Mouse (Mus musculus) kidney, postnatal 0 days (tissue): ENCODE data around the gene Olfr1402. TPM values are rescaled to one million over a fixed set of nuclear protein-coding genes. Genes with fewer than 3 reads are reported as not detected.

Source experiments
- ATAC-seq: fragments of 200-750 bp; cut with Nextera tagmentation; replicated peaks from 2 replicates; pipeline ENCODE4 v1.8.0; 2017; ENCODE audit warnings: low read depth, moderate number of reproducible peaks, moderate TSS enrichment, moderate library complexity; ENCODE audit not compliant: low FRiP score
- DNase-seq: peaks from one replicate; pipeline ENCODE4 v3.0.0-alpha.2; 2016; ENCODE audit warnings: low spot score
- H3K27ac ChIP-seq: fragments of 300-500 bp; sonication (generic); 2 replicates; pipeline ENCODE4 v1.5.1; 2014; ENCODE audit warnings: mild to moderate bottlenecking
- H3K27me3 ChIP-seq: fragments of 300-500 bp; sonication (generic); 2 replicates; pipeline ENCODE4 v1.6.1; 2014; ENCODE audit warnings: low read length, mixed read lengths; ENCODE audit not compliant: insufficient read depth
- H3K36me3 ChIP-seq: fragments of 300-500 bp; sonication (generic); 2 replicates; pipeline ENCODE4 v1.6.1; 2014; ENCODE audit warnings: low read length, mixed read lengths; ENCODE audit not compliant: insufficient read depth
- H3K4me1 ChIP-seq: fragments of 300-500 bp; sonication (generic); replicated peaks from 2 replicates; pipeline ENCODE4 v1.6.1; 2014; ENCODE audit warnings: antibody characterized with exemption, low read length, mixed read lengths; ENCODE audit not compliant: insufficient read depth
- H3K4me2 ChIP-seq: fragments of 300-500 bp; sonication (generic); 2 replicates; pipeline ENCODE4 v1.6.1; 2014; ENCODE audit warnings: mild to moderate bottlenecking, low read length, moderate library complexity, mixed read lengths
- H3K4me3 ChIP-seq: fragments of 300-500 bp; sonication (generic); replicated peaks from 2 replicates; pipeline ENCODE4 v1.5.1; 2014; ENCODE audit warnings: low read depth, low read length
- H3K9ac ChIP-seq: fragments of 300-500 bp; sonication (generic); 2 replicates; pipeline ENCODE4 v1.6.1; 2014; ENCODE audit warnings: low read depth, low read length
- H3K9me3 ChIP-seq: fragments of 300-500 bp; sonication (generic); replicated peaks from 2 replicates; pipeline ENCODE4 v1.6.1; 2016; ENCODE audit warnings: low read length, inconsistent platforms, mixed read lengths
- CTCF ChIP-seq: IDR thresholded peaks from 2 replicates; pipeline ENCODE4 v1.5.1; 2016; ENCODE audit warnings: antibody characterized with exemption, low read depth, mild to moderate bottlenecking, moderate library complexity
- WGBS: fragments of 180-500 bp; shearing (Covaris S2); extraction: QIAGEN DNeasy Blood & Tissue Kit; methylation state at CpG from one replicate; pipeline ENCODE4 v1.1.7; 2014; 5-methylcytosine and 5-hydroxymethylcytosine counted together
- polyA plus RNA-seq: library from polyadenylated mRNA; unstranded; fragments of >200 nt; fragmentation: Nextera tagmentation; extraction: Ambion mirVana; gene quantifications from 2 replicates; pipeline ENCODE4 v1.2.1, GENCODE M21; 2015

Gene Olfr1402
- polyA plus RNA-seq, result 0.04 TPM in 1 of 2 replicates, not detected in the other

GRCm38 (mm10) chr3:97421920-97422319 is at the start of gene Olfr1402:
Olfr1402 (minus strand) TSS chr3:97422020.
- 60% methylated on average over 1 of the region's 1 CpGs for WGBS
- no peaks in the 10 kb centered on the region for H3K36me3 ChIP-seq
- no peak for TF ChIP-seq CTCF
- ATAC-seq (no peak), DNase-seq (no peak)
- H3K27ac ChIP-seq, result no peak within 1 kb of the TSS
- H3K9me3 ChIP-seq, result no peaks in the 10 kb centered on the region
- H3K9ac ChIP-seq, result no peak within 1 kb of the TSS
- H3K27me3 ChIP-seq, result no peaks in the 10 kb centered on the region
- H3K4me2 ChIP-seq, result no peak within 1 kb of the TSS
- H3K4me3 ChIP-seq, result no peak within 1 kb of the TSS
- no peaks in the 10 kb centered on the region for H3K4me1 ChIP-seq

- Histone ChIP-seq H3K27me3 (no peaks in the 10 kb centered on the region), H3K4me1 (no peaks in the 10 kb centered on the region), H3K9me3 (no peaks in the 10 kb centered on the region), H3K4me3 (no peak overlapping the region), H3K27ac (no peak overlapping the region), H3K36me3 (no peaks in the 10 kb centered on the region), H3K9ac (no peak overlapping the region), H3K4me2 (no peak overlapping the region)
- TF ChIP-seq CTCF, result no peak
- DNase-seq (no peak), ATAC-seq (no peak)
- WGBS, result 86% methylated on average over 4 of the region's 4 CpGs
These were observed 33.5 kb upstream of the Olfr1402 start for GRCm38 (mm10) chr3:97455286-97455685.

GRCm38 (mm10) chr3:97438619-97439018 is 16.8 kb upstream of the Olfr1402 start:
- DNase-seq (no peak), ATAC-seq (no peak)
- Histone ChIP-seq H3K9ac (no peak overlapping the region), H3K4me3 (no peak overlapping the region), H3K27me3 (no peaks in the 10 kb centered on the region), H3K27ac (no peak overlapping the region), H3K9me3 (no peaks in the 10 kb centered on the region), H3K4me2 (no peak overlapping the region), H3K36me3 (no peaks in the 10 kb centered on the region), H3K4me1 (no peaks in the 10 kb centered on the region)
- TF ChIP-seq CTCF, result no peak
- WGBS, result 98% methylated on average over 2 of the region's 2 CpGs

GRCm38 (mm10) chr3:97394289-97394688 is 27.5 kb downstream of the Olfr1402 start:
- DNase-seq, result peak; percentile 57
- peak; percentile 78 for TF ChIP-seq CTCF
- Histone ChIP-seq H3K27ac (no peak overlapping the region), H3K9ac (no peak overlapping the region), H3K4me2 (no peak overlapping the region), H3K36me3 (no peaks in the 10 kb centered on the region), H3K9me3 (no peaks in the 10 kb centered on the region), H3K4me1 (no peaks in the 10 kb centered on the region), H3K4me3 (no peak overlapping the region), H3K27me3 (no peaks in the 10 kb centered on the region)
- no peak for ATAC-seq
- 25% methylated on average over 1 of the region's 1 CpGs for WGBS

GRCm38 (mm10) chr3:97393079-97393478 is 28.7 kb downstream of the Olfr1402 start:
- Histone ChIP-seq H3K27ac (no peak overlapping the region), H3K4me1 (no peaks in the 10 kb centered on the region), H3K4me2 (no peak overlapping the region), H3K9me3 (no peaks in the 10 kb centered on the region), H3K27me3 (no peaks in the 10 kb centered on the region), H3K9ac (no peak overlapping the region), H3K4me3 (no peak overlapping the region), H3K36me3 (no peaks in the 10 kb centered on the region)
- ATAC-seq (no peak), DNase-seq (peak; percentile 34)
- 75% methylated on average over 5 of the region's 5 CpGs for WGBS
- peak; percentile 66 for TF ChIP-seq CTCF

GRCm38 (mm10) chr3:97370382-97370781 is 51.4 kb downstream of the Olfr1402 start:
- DNase-seq (no peak), ATAC-seq (no peak)
- no peak overlapping the region for H3K27ac ChIP-seq
- no peak overlapping the region for H3K4me2 ChIP-seq
- no peaks in the 10 kb centered on the region for H3K4me1 ChIP-seq
- TF ChIP-seq CTCF, result no peak
- no peaks in the 10 kb centered on the region for H3K9me3 ChIP-seq
- no peak overlapping the region for H3K9ac ChIP-seq
- no peaks in the 10 kb centered on the region for H3K27me3 ChIP-seq
- no peak overlapping the region for H3K4me3 ChIP-seq
- H3K36me3 ChIP-seq, result no peaks in the 10 kb centered on the region

- H3K4me2 ChIP-seq, result no peak overlapping the region
- no peak for TF ChIP-seq CTCF
- no peak overlapping the region for H3K27ac ChIP-seq
- ATAC-seq (peak; percentile 86), DNase-seq (peak; percentile 92)
- H3K27me3 ChIP-seq, result no peaks in the 10 kb centered on the region
- no peak overlapping the region for H3K9ac ChIP-seq
- 38% methylated on average over 3 of the region's 3 CpGs for WGBS
- H3K36me3 ChIP-seq, result no peaks in the 10 kb centered on the region
- no peaks in the 10 kb centered on the region for H3K9me3 ChIP-seq
- H3K4me3 ChIP-seq, result no peak overlapping the region
- H3K4me1 ChIP-seq, result no peaks in the 10 kb centered on the region
These were observed 58.3 kb downstream of the Olfr1402 start for GRCm38 (mm10) chr3:97363418-97364098.
